Mouse (Mus musculus) layer of hippocampus, postnatal 25 days (tissue): Measurements from ENCODE around the gene Ccdc57. TPM values are rescaled to one million over a fixed set of nuclear protein-coding genes. Genes with fewer than 3 reads are reported as not detected.
"Not testable (repeated sequence)": the region's sequence is repeated elsewhere in the genome, so short reads cannot be mapped to it uniquely, and the experiment has no call there.

Experiments used
- DNase-seq, 2 experiments: peaks; one replicate each; pipeline ENCODE4 v3.0.0; 2022; ENCODE audit warnings: mixed read lengths in 2 of 2, low spot score in 1 of 2; ENCODE audit errors: extremely low spot score in 1 of 2
- total RNA-seq, 2 experiments: library from RNA; stranded (reverse); gene quantifications; 2 replicates each; pipeline ENCODE4 v1.2.3; 2021

Ccdc57 gene
- total RNA-seq, 2 experiments from 2014 or later = 4.8 to 8.0 TPM

DNA sequence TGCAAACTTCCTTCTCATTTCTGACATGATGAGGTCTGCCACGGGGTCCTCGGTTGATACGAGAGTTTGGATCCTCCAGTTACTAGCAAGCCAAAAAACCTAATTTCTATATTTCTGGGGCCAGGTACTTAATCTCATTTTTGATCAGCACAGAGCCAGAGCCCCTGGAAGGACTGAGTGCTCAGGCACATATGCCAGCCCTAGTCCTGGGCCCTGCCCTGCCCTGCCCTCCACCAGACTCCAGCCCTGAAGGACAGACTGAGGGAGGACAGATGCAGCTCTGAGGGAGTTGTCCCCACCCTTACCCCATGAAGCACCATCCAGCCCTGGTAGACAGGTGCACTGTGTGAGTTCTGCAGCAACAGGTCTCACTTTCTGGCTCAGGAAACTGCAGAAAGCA lies 28.1 kb downstream of the Ccdc57 start:
- no peak for DNase-seq

DNA sequence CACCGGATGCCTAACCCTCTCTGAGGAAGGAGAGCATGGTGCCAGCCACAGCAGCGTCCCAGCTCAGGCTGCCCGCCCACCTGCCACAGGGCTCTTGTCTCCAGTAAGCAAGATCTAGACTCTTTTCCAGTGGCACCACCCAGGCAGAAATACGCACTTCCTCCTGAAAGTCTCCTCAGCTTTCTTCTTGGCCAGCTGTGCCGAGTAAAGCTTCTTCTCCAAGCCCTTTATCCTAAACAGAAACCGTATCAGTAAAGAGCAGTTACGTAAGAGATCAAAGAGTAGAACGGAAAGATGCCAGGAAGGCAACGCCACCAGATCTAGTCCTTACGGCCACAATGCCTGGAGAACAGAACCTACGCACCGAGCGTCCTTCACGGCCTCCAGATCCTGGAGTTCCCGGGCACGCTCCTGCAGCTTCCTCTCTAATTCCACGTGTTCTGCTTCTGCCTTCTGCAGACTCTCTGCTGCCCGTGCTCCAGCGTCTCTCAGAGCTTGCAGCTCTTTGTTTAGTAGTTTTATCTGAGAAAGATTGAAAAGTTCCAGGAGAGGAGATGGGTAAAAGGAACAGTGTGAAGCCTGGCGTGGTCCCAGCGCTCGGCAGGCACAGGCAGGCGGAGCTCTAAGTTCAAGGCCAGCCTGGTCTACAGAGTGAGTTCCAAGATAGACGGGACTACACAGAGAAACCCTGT lies 29.4 kb downstream of the Ccdc57 start:
- no peak for DNase-seq

DNA sequence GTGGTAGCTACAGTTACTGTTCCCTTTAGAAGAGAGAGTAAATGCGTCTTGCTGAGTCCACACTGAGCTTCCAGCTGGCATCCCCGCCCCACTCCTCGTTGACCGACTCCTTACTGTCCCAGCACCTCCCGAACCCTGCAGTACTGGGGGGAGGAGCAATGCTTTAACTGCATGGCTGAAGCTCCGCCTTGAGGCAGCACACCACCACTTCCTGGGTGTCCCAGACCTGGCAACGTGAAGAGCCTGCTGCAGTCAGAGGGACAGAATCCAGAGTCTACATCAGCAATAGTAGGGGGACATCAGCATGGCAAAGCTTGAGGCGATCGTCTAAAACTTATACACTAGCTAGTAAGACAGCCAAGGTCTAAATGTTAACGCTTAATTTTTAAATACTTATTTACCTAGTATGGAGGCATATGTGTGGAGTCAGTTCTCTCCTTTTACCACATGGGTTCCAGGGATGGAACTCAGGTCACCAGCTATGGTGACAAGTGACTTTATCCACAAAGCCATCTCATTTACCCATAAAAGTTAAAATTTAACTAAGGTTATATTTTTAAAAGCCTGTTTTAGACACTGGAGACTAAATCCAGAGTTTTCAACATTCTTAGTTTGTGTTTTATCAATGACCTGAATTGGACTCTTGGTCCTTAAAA lies 30.1 kb downstream of the Ccdc57 start:
- no peak for DNase-seq

- no peak for DNase-seq
These were observed 30.8 kb downstream of the Ccdc57 start for GRCm38 (mm10) chr11:120901729-120902486.

GRCm38 (mm10) chr11:120900276-120901244 lies 32.1 kb downstream of the Ccdc57 start:
- DNase-seq = no peak

DNA sequence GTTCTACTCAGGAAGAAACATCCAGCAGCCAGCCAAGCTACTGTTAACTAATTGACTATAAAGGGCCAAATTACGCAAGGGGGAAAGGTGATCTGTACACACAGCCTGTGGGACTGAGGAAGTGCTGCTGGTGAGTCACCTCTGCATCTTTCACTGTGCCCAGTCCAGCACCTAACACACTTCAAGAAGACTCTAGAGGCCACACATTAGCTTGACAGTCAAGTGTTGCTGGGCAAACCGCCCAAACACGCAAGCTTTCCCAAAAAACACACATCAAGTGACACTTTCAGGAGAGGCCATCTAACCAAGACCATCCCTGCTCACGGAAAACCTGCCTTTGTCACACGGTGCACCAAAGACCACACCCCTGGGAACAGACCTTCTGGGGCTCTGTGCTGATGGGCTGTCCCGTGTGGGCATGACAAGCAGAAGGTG lies 34.5 kb downstream of the Ccdc57 start:
- no peak for DNase-seq

GRCm38 (mm10) chr11:120895441-120895840 lies 37.2 kb downstream of the Ccdc57 start:
- no peak for DNase-seq

DNA sequence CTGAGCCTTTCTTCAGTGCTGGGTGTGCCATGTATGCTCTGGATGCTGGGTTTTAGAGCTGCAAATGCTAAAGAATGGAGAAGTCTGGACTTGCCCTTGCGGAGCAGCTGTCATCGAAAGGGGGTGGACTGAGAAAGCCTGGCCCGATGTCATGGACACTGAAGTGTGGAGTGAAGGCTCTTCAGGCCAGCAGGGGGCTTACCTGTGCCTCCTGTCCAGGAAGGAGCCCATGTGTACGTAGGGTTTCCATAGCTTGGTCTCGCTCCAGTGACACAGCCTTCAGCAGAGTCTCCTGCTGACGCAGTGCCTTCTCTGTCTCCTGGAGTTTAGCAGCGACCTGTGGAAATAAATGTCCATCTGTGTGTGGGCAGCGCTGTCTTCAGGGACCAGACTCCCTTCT lies 38.3 kb downstream of the Ccdc57 start:
- DNase-seq = no peak

- no peak for DNase-seq
These were observed 43.5 kb downstream of the Ccdc57 start for GRCm38 (mm10) chr11:120889216-120889615.

DNA sequence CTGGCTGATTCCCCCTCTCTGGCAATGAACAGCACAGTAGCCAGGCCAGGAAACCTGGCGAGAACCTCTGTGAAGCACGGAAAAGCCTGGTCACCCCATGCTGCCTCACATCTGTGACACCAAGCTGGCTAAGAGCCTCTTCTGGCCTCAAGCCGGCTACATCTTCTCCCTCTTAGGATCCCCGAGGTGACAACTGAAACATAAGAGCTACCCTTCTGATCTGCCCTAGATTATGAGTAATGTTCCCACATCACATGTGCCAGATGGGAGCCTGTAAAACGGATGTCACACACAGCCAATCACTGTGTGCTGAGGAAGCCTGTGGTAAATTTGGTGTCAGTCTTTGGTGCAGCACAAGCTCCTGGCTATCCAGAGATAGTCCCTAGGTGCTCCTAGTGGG lies 44.0 kb downstream of the Ccdc57 start:
- DNase-seq = no peak

- DNase-seq = no peak
These were observed 45.2 kb downstream of the Ccdc57 start for GRCm38 (mm10) chr11:120887502-120887901.

DNA sequence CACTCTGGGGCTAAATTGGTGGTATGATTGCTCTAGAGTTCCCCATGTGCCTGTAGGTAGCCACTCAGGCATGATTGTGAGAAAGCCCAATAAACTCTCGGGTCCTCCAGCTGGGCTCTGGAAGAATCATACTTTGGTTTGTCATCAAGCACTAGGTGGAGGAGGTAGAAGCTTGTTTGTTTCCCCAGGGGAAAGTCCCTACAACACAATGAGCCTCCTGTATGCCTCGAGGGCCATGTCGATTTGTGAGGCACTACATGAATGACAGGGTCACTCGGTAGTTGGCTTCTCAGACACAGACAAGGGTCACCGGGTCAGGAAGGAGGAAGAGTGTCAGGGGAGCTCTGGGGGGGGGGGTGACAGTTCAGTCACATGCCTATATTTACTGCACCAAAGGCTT lies 46.2 kb downstream of the Ccdc57 start:
- DNase-seq = no peak

- DNase-seq = no peak
These were observed 49.1 kb downstream of the Ccdc57 start for GRCm38 (mm10) chr11:120883601-120884000.

DNA sequence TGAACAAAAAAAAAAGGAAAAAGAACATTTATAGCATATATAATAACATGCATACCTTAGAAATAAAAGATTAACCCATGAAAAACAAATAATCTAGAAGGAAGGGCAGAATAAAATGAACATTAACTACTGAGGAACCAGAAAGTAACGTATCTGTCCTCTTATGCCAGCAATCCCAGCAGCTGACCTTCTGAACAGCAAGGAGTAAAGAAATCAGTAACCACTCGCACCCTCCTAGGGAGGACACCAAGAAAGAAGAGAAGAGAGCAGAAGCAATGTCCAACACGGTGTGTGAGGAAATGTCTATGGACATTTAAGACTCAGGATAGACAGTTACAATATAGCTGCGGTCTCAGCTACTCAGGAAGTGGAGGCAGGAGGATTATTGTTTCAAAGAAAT lies 49.7 kb downstream of the Ccdc57 start:
- no peak for DNase-seq

- DNase-seq = no peak
These were observed 59.5 kb downstream of the Ccdc57 start for GRCm38 (mm10) chr11:120873206-120873605.

GRCm38 (mm10) chr11:120871521-120871920 lies 61.2 kb downstream of the Ccdc57 start:
- DNase-seq = no peak

DNA sequence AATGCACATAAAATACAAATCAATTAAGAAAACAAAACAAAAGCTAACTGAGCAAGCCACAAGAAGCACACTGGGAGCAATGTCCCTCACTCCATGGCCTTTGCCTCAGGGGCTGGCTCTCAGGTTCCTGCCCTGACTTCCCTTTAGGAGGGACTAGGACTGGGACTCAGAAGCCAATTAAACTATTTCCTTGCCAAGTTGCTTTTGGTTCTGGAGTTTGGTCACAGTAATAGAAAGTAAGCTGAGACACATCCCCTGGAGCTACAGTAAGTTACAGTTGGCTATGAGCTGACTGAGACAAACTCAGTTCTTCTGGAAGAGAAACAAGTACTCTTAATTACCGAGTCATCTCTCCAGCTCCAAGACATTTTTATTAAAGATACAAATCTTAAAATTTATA lies 66.9 kb downstream of the Ccdc57 start:
- DNase-seq = no peak

- no peak for DNase-seq
These were observed 69.9 kb downstream of the Ccdc57 start for GRCm38 (mm10) chr11:120862819-120863218.

DNA sequence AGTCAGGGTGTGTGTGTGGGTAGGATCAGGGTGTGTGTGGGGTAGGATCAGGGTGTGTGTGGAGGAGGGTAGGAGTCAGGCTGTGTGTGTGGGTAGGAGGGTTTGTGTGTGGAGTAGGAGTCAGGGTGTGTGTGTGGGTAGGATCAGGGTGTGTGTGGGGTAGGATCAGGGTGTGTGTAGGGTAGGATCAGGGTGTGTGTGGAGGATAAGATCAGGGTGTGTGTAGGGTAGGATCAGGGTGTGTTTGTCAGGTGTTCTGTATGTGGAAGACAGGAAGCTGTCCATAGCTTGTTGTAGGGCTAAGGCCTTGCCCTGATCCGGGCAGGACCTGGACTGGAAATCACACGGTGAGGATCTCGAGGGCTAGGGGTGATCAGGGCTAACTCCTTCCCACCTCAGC lies 76.7 kb downstream of the Ccdc57 start:
- DNase-seq = not testable (repeated sequence)

GRCm38 (mm10) chr11:120853788-120854187 lies 78.9 kb downstream of the Ccdc57 start:
- no peak for DNase-seq
